Mouse (Mus musculus): ENCODE data around the gene Krtdap. TPM values are rescaled to one million over a fixed set of nuclear protein-coding genes. Genes with fewer than 3 reads are reported as not detected.
"Not testable (repeated sequence)": the region's sequence is repeated elsewhere in the genome, so short reads cannot be mapped to it uniquely, and the experiment has no call there.

Gene Krtdap
- polyA plus RNA-seq, 1 experiment from 2014 or later = not detected

- no peak overlapping the region for H3K4me2 ChIP-seq (ENCODE audit: low read depth, low read length)
- 76% methylated on average over 10 of the region's 10 CpGs for WGBS (ENCODE audit: insufficient replicate concordance)
- ATAC-seq (no peak), DNase-seq (no peak)
- no peak overlapping the region for H3K27ac ChIP-seq (ENCODE audit: low read depth)
- no peaks in the 10 kb centered on the region for H3K9me3 ChIP-seq (ENCODE audit: low read length)
- no peaks in the 10 kb centered on the region for H3K27me3 ChIP-seq (ENCODE audit: insufficient read depth, low read length)
- H3K9ac ChIP-seq (replicated peaks) = no peak overlapping the region
- H3K36me3 ChIP-seq (replicated peaks; ENCODE audit: insufficient read depth, low read length) = no peaks in the 10 kb centered on the region
- H3K4me3 ChIP-seq (ENCODE audit: low read depth, low read length) = no peak overlapping the region
- peaks cover 6% of the 10 kb centered on the region; the same call in 1 of the 2 replicates for H3K4me1 ChIP-seq (ENCODE audit: insufficient read depth)
- TF ChIP-seq CTCF (IDR thresholded peaks at IDR 0.05; ENCODE audit: low read depth) (no peak), EP300 (IDR thresholded peaks at IDR 0.05; ENCODE audit: low read depth) (no peak)
Measured at GRCm38 (mm10) chr7:30826660-30827059, 39.0 kb downstream of the Krtdap start.

GRCm38 (mm10) chr7:30828871-30829270 lies 41.2 kb downstream of the Krtdap start:
- H3K9me3 ChIP-seq (ENCODE audit: low read length); H3K27me3 ChIP-seq (ENCODE audit: insufficient read depth, low read length); H3K4me2 ChIP-seq (ENCODE audit: low read depth, low read length); H3K4me3 ChIP-seq (ENCODE audit: low read depth, low read length); H3K4me1 ChIP-seq (ENCODE audit: insufficient read depth); DNase-seq; H3K27ac ChIP-seq (ENCODE audit: low read depth); H3K36me3 ChIP-seq (replicated peaks; ENCODE audit: insufficient read depth, low read length); ATAC-seq; H3K9ac ChIP-seq (replicated peaks): not testable (repeated sequence)

- no peak overlapping the region for H3K4me3 ChIP-seq (ENCODE audit: low read depth, low read length)
- 60% methylated on average over 3 of the region's 3 CpGs for WGBS (ENCODE audit: insufficient replicate concordance)
- no peak for DNase-seq
Measured at GRCm38 (mm10) chr7:30829428-30829827, 41.7 kb downstream of the Krtdap start.

DNA sequence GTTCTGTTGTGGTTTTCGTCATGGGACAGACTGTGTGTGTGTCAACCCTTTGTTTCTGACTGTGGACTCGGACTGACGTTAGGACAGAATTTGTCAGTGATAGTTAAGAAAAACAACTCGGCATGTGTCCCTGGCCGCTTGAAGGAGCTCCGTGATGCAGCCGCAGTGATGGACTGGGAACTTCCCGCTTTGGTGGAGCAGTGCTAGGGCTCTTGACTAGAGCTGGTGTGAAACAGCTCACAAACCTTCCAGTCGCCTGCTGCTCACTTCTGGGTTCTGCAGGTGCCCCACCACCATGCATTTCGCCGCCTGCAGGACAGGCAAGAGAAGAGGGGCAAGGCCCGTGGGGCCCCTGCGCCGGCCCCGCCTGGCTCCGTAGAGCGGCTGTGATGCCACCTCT lies 44.6 kb downstream of the Krtdap start:
- no peaks in the 10 kb centered on the region for H3K36me3 ChIP-seq (replicated peaks; ENCODE audit: insufficient read depth, low read length)
- no peak overlapping the region for H3K27ac ChIP-seq (ENCODE audit: low read depth)
- H3K9ac ChIP-seq (replicated peaks) = no peak overlapping the region
- H3K4me2 ChIP-seq (ENCODE audit: low read depth, low read length) = 0 out of 2 replicates have a peak overlapping the region, but pooled peaks have one; percentile 22
- 0 out of 2 replicates have a peak, but pooled peaks cover 3% of the 10 kb centered on the region for H3K4me1 ChIP-seq (ENCODE audit: insufficient read depth)
- H3K27me3 ChIP-seq (ENCODE audit: insufficient read depth, low read length) = no peaks in the 10 kb centered on the region
- no peaks in the 10 kb centered on the region for H3K9me3 ChIP-seq (ENCODE audit: low read length)
- no peak for ATAC-seq
- WGBS (ENCODE audit: insufficient replicate concordance) = 58% methylated on average over 11 of the region's 17 CpGs
- no peak for TF ChIP-seq EP300 (IDR thresholded peaks at IDR 0.05; ENCODE audit: low read depth)
- TF ChIP-seq CTCF (IDR thresholded peaks at IDR 0.05; ENCODE audit: low read depth) = no peak
- no peak for DNase-seq
- no peak overlapping the region for H3K4me3 ChIP-seq (ENCODE audit: low read depth, low read length)

More at GRCm38 (mm10) chr7:30829428-30829827, 41.7 kb downstream of the Krtdap start:
- H3K4me2 ChIP-seq (ENCODE audit: low read depth, low read length) = no peak overlapping the region
- peaks cover 3% of the 10 kb centered on the region; the same call in 1 of the 2 replicates for H3K4me1 ChIP-seq (ENCODE audit: insufficient read depth)
- no peak overlapping the region for H3K27ac ChIP-seq (ENCODE audit: low read depth)
- no peak for ATAC-seq
- H3K27me3 ChIP-seq (ENCODE audit: insufficient read depth, low read length) = no peaks in the 10 kb centered on the region
- no peaks in the 10 kb centered on the region for H3K9me3 ChIP-seq (ENCODE audit: low read length)
- TF ChIP-seq CTCF (IDR thresholded peaks at IDR 0.05; ENCODE audit: low read depth) (no peak), EP300 (IDR thresholded peaks at IDR 0.05; ENCODE audit: low read depth) (no peak)
- no peak overlapping the region for H3K9ac ChIP-seq (replicated peaks)
- no peaks in the 10 kb centered on the region for H3K36me3 ChIP-seq (replicated peaks; ENCODE audit: insufficient read depth, low read length)

DNA sequence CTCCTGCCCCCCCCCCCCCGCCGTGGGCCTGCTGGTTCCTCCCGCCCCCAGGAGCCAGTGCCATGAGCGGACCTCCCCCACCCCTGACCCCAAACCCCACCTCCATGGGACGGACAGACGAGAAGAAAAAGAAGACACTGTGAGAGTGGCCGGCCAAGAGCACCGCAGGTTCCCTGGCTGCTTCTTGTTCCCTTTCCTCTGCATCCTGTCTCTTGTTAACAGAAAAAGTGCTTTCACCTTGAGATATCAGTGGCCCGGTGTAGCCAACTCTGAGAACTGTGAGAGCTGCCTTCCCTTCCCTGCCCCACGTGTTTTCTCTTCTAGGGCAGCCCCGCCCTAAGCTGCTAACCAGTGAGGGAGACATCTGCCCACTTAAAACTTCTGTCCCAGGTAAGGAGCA lies 45.0 kb downstream of the Krtdap start:
- not testable (repeated sequence) for H3K27ac ChIP-seq (ENCODE audit: low read depth); ATAC-seq; DNase-seq; H3K27me3 ChIP-seq (ENCODE audit: insufficient read depth, low read length); H3K9ac ChIP-seq (replicated peaks); H3K36me3 ChIP-seq (replicated peaks; ENCODE audit: insufficient read depth, low read length); H3K4me1 ChIP-seq (ENCODE audit: insufficient read depth); H3K4me3 ChIP-seq (ENCODE audit: low read depth, low read length); H3K9me3 ChIP-seq (ENCODE audit: low read length)
- 37% methylated on average over 8 of the region's 11 CpGs for WGBS (ENCODE audit: insufficient replicate concordance)
- 0 out of 2 replicates have a peak overlapping the region, but pooled peaks have one; percentile 22 for H3K4me2 ChIP-seq (ENCODE audit: low read depth, low read length)

- Histone ChIP-seq H3K9ac (replicated peaks) (no peak overlapping the region), H3K27me3 (ENCODE audit: insufficient read depth, low read length) (no peaks in the 10 kb centered on the region), H3K4me2 (ENCODE audit: low read depth, low read length) (no peak overlapping the region), H3K4me1 (ENCODE audit: insufficient read depth) (peaks cover 9% of the 10 kb centered on the region), H3K27ac (ENCODE audit: low read depth) (no peak overlapping the region), H3K4me3 (ENCODE audit: low read depth, low read length) (no peak overlapping the region), H3K36me3 (replicated peaks; ENCODE audit: insufficient read depth, low read length) (no peaks in the 10 kb centered on the region), H3K9me3 (ENCODE audit: low read length) (no peaks in the 10 kb centered on the region)
- peak; percentile 50; the same call in 1 of the 2 replicates for ATAC-seq
- TF ChIP-seq CTCF (IDR thresholded peaks at IDR 0.05; ENCODE audit: low read depth) = no peak
- no peak for DNase-seq
Measured at GRCm38 (mm10) chr7:30837277-30837676, 49.6 kb downstream of the Krtdap start.

- DNase-seq = no peak
Measured at GRCm38 (mm10) chr7:30840306-30840705, 52.6 kb downstream of the Krtdap start.

More at GRCm38 (mm10) chr7:30840306-30840705, 52.6 kb downstream of the Krtdap start:
- no peak overlapping the region for H3K4me2 ChIP-seq (ENCODE audit: low read depth, low read length)
- H3K27ac ChIP-seq (ENCODE audit: low read depth) = no peak overlapping the region
- H3K9ac ChIP-seq (replicated peaks) = no peak overlapping the region
- no peak for ATAC-seq
- H3K4me3 ChIP-seq (ENCODE audit: low read depth, low read length) = no peak overlapping the region
- WGBS (ENCODE audit: insufficient replicate concordance) = 71% methylated on average over 3 of the region's 3 CpGs
- TF ChIP-seq CTCF (IDR thresholded peaks at IDR 0.05; ENCODE audit: low read depth) = no peak
- no peak for TF ChIP-seq EP300 (IDR thresholded peaks at IDR 0.05; ENCODE audit: low read depth)
- H3K4me1 ChIP-seq (ENCODE audit: insufficient read depth) = peaks cover 12% of the 10 kb centered on the region
- H3K9me3 ChIP-seq (ENCODE audit: low read length) = no peaks in the 10 kb centered on the region
- no peaks in the 10 kb centered on the region for H3K27me3 ChIP-seq (ENCODE audit: insufficient read depth, low read length)
- H3K36me3 ChIP-seq (replicated peaks; ENCODE audit: insufficient read depth, low read length) = no peaks in the 10 kb centered on the region

Other genes starting within 250 kb of the Krtdap start
- gene Hspb6, start 235.7 kb upstream of the Krtdap start, polyA plus RNA-seq (2015; fragmentation: Nextera tagmentation; extraction: Ambion mirVana) = 4.9 and 6.6 TPM in 2 replicates
- 0.53 and 1.1 TPM in 2 replicates for gene Proser3, start 235.6 kb upstream of the Krtdap start, polyA plus RNA-seq (2015; fragmentation: Nextera tagmentation; extraction: Ambion mirVana)
- 16.0 and 18.9 TPM in 2 replicates for gene Lin37, start 228.1 kb upstream of the Krtdap start, polyA plus RNA-seq (2015; fragmentation: Nextera tagmentation; extraction: Ambion mirVana)
- 34.4 and 34.8 TPM in 2 replicates for gene U2af1l4, start 224.6 kb upstream of the Krtdap start, polyA plus RNA-seq (2015; fragmentation: Nextera tagmentation; extraction: Ambion mirVana)
- 1.5 and 1.8 TPM in 2 replicates for gene Gm49396, start 224.6 kb upstream of the Krtdap start, polyA plus RNA-seq (2015; fragmentation: Nextera tagmentation; extraction: Ambion mirVana)
- 85.3 and 94.5 TPM in 2 replicates for gene Psenen, start 224.3 kb upstream of the Krtdap start, polyA plus RNA-seq (2015; fragmentation: Nextera tagmentation; extraction: Ambion mirVana)
- 0.52 and 1.2 TPM in 2 replicates for gene Igflr1, start 222.5 kb upstream of the Krtdap start, polyA plus RNA-seq (2015; fragmentation: Nextera tagmentation; extraction: Ambion mirVana)
- 1.9 and 3.1 TPM in 2 replicates for gene Kmt2b, start 199.2 kb upstream of the Krtdap start, polyA plus RNA-seq (2015; fragmentation: Nextera tagmentation; extraction: Ambion mirVana)
- 0.53 and 1.2 TPM in 2 replicates for gene Zbtb32, start 189.0 kb upstream of the Krtdap start, polyA plus RNA-seq (2015; fragmentation: Nextera tagmentation; extraction: Ambion mirVana)
- 0.07 and 0.14 TPM in 2 replicates for gene Upk1a, start 175.0 kb upstream of the Krtdap start, polyA plus RNA-seq (2015; fragmentation: Nextera tagmentation; extraction: Ambion mirVana)
- gene Cox6b1, start 161.7 kb upstream of the Krtdap start, polyA plus RNA-seq (2015; fragmentation: Nextera tagmentation; extraction: Ambion mirVana) = 995 and 998 TPM in 2 replicates
- gene Etv2, start 152.0 kb upstream of the Krtdap start, polyA plus RNA-seq (2015; fragmentation: Nextera tagmentation; extraction: Ambion mirVana) = not detected in 2 replicates
- gene Rbm42, start 137.6 kb upstream of the Krtdap start, polyA plus RNA-seq (2015; fragmentation: Nextera tagmentation; extraction: Ambion mirVana) = 41.8 and 43.3 TPM in 2 replicates
- 11.4 and 13.0 TPM in 2 replicates for gene Haus5, start 122.9 kb upstream of the Krtdap start, polyA plus RNA-seq (2015; fragmentation: Nextera tagmentation; extraction: Ambion mirVana)
- gene Pmis2, start 116.3 kb upstream of the Krtdap start, polyA plus RNA-seq (2015; fragmentation: Nextera tagmentation; extraction: Ambion mirVana) = not detected in 2 replicates
- 0.53 and 1.4 TPM in 2 replicates for gene 2200002J24Rik, start 89.0 kb upstream of the Krtdap start, polyA plus RNA-seq (2015; fragmentation: Nextera tagmentation; extraction: Ambion mirVana)
- 1.1 and 1.6 TPM in 2 replicates for gene Atp4a, start 75.7 kb upstream of the Krtdap start, polyA plus RNA-seq (2015; fragmentation: Nextera tagmentation; extraction: Ambion mirVana)
- gene Tmem147, start 58.4 kb upstream of the Krtdap start, polyA plus RNA-seq (2015; fragmentation: Nextera tagmentation; extraction: Ambion mirVana) = 153 and 158 TPM in 2 replicates
- 0.12 TPM in 1 of 2 replicates, not detected in the other for gene Gapdhs, start 44.2 kb upstream of the Krtdap start, polyA plus RNA-seq (2015; fragmentation: Nextera tagmentation; extraction: Ambion mirVana)
- gene Sbsn, start 36.4 kb upstream of the Krtdap start, polyA plus RNA-seq (2015; fragmentation: Nextera tagmentation; extraction: Ambion mirVana) = 0.69 and 0.77 TPM in 2 replicates
- 1.5 and 1.8 TPM in 2 replicates for gene Dmkn, start 24.1 kb upstream of the Krtdap start, polyA plus RNA-seq (2015; fragmentation: Nextera tagmentation; extraction: Ambion mirVana)
- gene Ffar2, start 35.9 kb downstream of the Krtdap start, polyA plus RNA-seq (2015; fragmentation: Nextera tagmentation; extraction: Ambion mirVana) = 1.6 and 2.1 TPM in 2 replicates
- gene Ffar3, start 68.3 kb downstream of the Krtdap start, polyA plus RNA-seq (2015; fragmentation: Nextera tagmentation; extraction: Ambion mirVana) = not detected in 2 replicates
- 0.06 TPM in 1 of 2 replicates, not detected in the other for gene Ffar1, start 73.7 kb downstream of the Krtdap start, polyA plus RNA-seq (2015; fragmentation: Nextera tagmentation; extraction: Ambion mirVana)
- 1.5 and 2.2 TPM in 2 replicates for gene Cd22, start 92.4 kb downstream of the Krtdap start, polyA plus RNA-seq (2015; fragmentation: Nextera tagmentation; extraction: Ambion mirVana)
- 0.47 and 0.51 TPM in 2 replicates for gene Mag, start 127.0 kb downstream of the Krtdap start, polyA plus RNA-seq (2015; fragmentation: Nextera tagmentation; extraction: Ambion mirVana)
- 0.49 TPM in 1 of 2 replicates, not detected in the other for gene Hamp2, start 136.8 kb downstream of the Krtdap start, polyA plus RNA-seq (2015; fragmentation: Nextera tagmentation; extraction: Ambion mirVana)
- 142 and 248 TPM in 2 replicates for gene Hamp, start 156.1 kb downstream of the Krtdap start, polyA plus RNA-seq (2015; fragmentation: Nextera tagmentation; extraction: Ambion mirVana)
- 11.6 and 12.0 TPM in 2 replicates for gene Usf2, start 168.9 kb downstream of the Krtdap start, polyA plus RNA-seq (2015; fragmentation: Nextera tagmentation; extraction: Ambion mirVana)
- 28.2 and 33.7 TPM in 2 replicates for gene Lsr, start 185.6 kb downstream of the Krtdap start, polyA plus RNA-seq (2015; fragmentation: Nextera tagmentation; extraction: Ambion mirVana)
- gene Fam187b, start 185.9 kb downstream of the Krtdap start, polyA plus RNA-seq (2015; fragmentation: Nextera tagmentation; extraction: Ambion mirVana) = 4.0 and 5.0 TPM in 2 replicates